Mouse (Mus musculus) small intestine, adult 2 months (tissue): ENCODE measurements around the gene Ncf2.
A peak's percentile ranks its signal among the peaks of the same experiment; 100 is the strongest.

ENCODE experiments used
- CTCF ChIP-seq: fragments of 200-500 bp; IDR thresholded peaks from 2 replicates; pipeline ENCODE4 v1.5.1; 2012; ENCODE audit warnings: low read depth, mild to moderate bottlenecking, control low read depth, inconsistent platforms, low read length, moderate library complexity, mixed read lengths; ENCODE audit not compliant: insufficient replicate concordance, insufficient read length; ENCODE audit errors: extremely low read depth
- POLR2A ChIP-seq: fragments of 200-500 bp; IDR thresholded peaks from 2 replicates; pipeline ENCODE4 v1.6.1; 2012; ENCODE audit warnings: low read depth, mild to moderate bottlenecking, control low read depth, inconsistent platforms, low read length, moderate library complexity

DNA sequence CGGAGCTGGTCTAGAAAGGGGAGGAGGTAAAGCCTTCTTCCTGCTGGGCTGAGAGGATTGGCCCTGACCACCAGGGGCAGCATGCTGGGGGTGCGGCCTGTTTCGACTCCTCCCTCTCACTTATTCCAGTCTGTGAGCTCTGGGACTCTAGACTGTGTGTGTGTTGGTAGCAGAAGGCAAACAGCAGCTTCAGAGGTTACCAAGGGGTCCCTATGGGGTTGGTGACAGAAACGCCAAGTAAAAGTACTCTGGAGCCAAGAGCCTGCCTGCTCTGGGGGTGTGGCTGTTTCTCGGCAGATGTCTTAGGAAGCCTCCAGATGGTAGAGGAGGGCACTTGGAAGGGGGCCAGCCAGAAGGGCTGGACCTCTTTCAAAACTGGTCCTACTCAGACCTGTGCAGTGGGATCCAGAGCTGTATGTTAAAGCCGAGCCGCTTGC, 15.3 kb downstream of the Ncf2 start:
- TF ChIP-seq CTCF (peak; percentile 60), POLR2A (no peak)
